ENCODE assay signal across 8 mouse cellular contexts in the genomic region with DNA sequence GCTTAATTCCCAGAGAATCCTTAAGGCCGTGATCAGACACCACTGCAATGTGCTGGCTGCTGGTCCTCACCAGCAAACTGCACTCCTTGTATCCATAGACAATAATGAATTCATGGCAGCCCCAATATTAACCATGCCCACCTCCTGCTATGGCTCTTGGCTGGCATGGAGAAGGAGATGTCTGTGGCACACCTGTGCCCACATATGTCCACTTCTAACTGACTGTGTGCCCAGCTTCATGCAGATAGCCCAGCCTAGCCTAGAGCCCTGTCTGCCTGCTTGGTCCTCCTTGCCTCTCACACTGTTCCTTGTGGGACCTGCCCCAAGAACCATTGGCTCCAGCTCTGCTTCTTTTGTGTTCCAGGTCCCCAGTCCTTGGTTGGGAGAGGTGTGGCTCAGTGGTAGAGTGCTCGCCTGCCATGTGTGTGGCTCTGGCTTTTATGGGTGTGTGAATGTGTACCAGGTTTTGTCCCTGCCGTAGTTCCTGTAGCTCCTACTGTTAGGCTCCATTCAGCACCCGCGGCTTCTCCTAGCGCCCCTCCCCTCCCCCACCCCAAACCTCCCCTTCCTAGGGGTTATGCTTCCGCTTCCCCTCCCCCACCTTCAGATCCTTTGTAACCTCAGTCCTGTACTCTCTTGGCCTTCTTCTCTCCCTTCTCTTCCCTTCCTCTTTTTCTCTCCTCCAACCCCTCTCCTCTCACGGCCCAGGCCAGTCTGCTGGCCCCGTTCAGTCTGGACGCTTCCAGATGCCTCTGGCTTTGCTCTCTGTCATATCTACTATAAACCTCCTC. TPM values are rescaled to one million over a fixed set of nuclear protein-coding genes. Genes with fewer than 3 reads are reported as not detected.
A peak's percentile ranks its signal among the peaks of the same experiment; 100 is the strongest.
DNase-seq lines count a peak whose midpoint lies in the region; ATAC-seq and TF ChIP-seq lines count a peak whose summit lies in the region.

No protein-coding gene starts in this region.

- no peaks in the 10 kb centered on the region for H3K36me3 ChIP-seq in heart, adult 2 months (ENCODE audit: control insufficient read depth, insufficient read depth, low read length)
- H3K36me3 ChIP-seq in liver, embryonic 12.5 days, result no peaks in the 10 kb centered on the region

- no peak for TF ChIP-seq CTCF in heart, adult 2 months (IDR thresholded peaks at IDR 0.05)

- DNase-seq in heart, adult 2 months, result no peak
- DNase-seq in heart, postnatal 25 days (ENCODE audit: low spot score), result no peak
- DNase-seq in 3T3-L1 (ENCODE audit: low read depth, low spot score), result peak; percentile 42
- peak; percentile 69 for DNase-seq in brain, adult 2 months (ENCODE audit: low read depth, low spot score)
- no peak for DNase-seq in adrenal gland, adult 18-20 months (ENCODE audit: low spot score in 2 of 2)
- no peak for DNase-seq in embryo, embryonic 9.5 days (ENCODE audit: extremely low spot score)
- no peak for DNase-seq in layer of hippocampus, adult 18-20 months (ENCODE audit: low spot score in 2 of 2)

- TF ChIP-seq EP300 in heart, adult 2 months (IDR thresholded peaks at IDR 0.05; ENCODE audit: insufficient read depth, low read depth, low read length), result no peak

- H3K4me2 ChIP-seq in liver, embryonic 12.5 days, result peak overlapping the region; percentile 64

- TF ChIP-seq POLR2A in heart, adult 2 months (IDR thresholded peaks at IDR 0.05; ENCODE audit: insufficient read depth, low read depth, low read length), result no peak

- no peak overlapping the region for H3K4me3 ChIP-seq in heart, adult 2 months
- peak overlapping the region; percentile 41 for H3K4me3 ChIP-seq in liver, embryonic 12.5 days

- H3K9me3 ChIP-seq in liver, embryonic 12.5 days (replicated peaks), result no peaks in the 10 kb centered on the region

- no peak overlapping the region for H3K9ac ChIP-seq in heart, adult 2 months (ENCODE audit: low read depth, low read length)
- H3K9ac ChIP-seq in liver, embryonic 12.5 days, result peak overlapping the region; percentile 68

- no peaks in the 10 kb centered on the region for H3K79me2 ChIP-seq in heart, adult 2 months (replicated peaks; ENCODE audit: control insufficient read depth, insufficient read depth, low read length)

- 50% methylated on average over 10 of the region's 10 CpGs for WGBS in heart, adult 2 months
- WGBS in liver, embryonic 12.5 days (ENCODE audit: insufficient replicate concordance), result 14% methylated on average over 10 of the region's 10 CpGs

- intact Hi-C loops in heart, adult 2 months (cut with DNase I), result no loop called here
- intact Hi-C loops in heart, postnatal 25 days (cut with DNase I), result no loop called here

- peaks cover 10% of the 10 kb centered on the region for H3K4me1 ChIP-seq in heart, adult 2 months (ENCODE audit: control insufficient read depth, insufficient read depth, low read length)
- H3K4me1 ChIP-seq in liver, embryonic 12.5 days, result peaks cover 62% of the 10 kb centered on the region

- ATAC-seq in liver, embryonic 12.5 days, result no peak; the same call in 1 of the 2 replicates

- no peaks in the 10 kb centered on the region for H3K27me3 ChIP-seq in heart, adult 2 months (ENCODE audit: control insufficient read depth, insufficient read depth, low read length)
- no peaks in the 10 kb centered on the region for H3K27me3 ChIP-seq in liver, embryonic 12.5 days (replicated peaks)

- peak overlapping the region; percentile 80 for H3K27ac ChIP-seq in heart, adult 2 months
- peak overlapping the region; percentile 67 for H3K27ac ChIP-seq in liver, embryonic 12.5 days

RNA-seq across cellular contexts. Expression of a gene that starts 6.3 kb away (rescaled TPM):
- 10 to 100 TPM; 14.0 to 14.8 TPM for total RNA-seq in heart, adult 2 months (2021)
- polyA plus RNA-seq in heart, adult 2 months (2012; rRNA removed), result 48.5 and 55.5 TPM in 2 replicates
- 10 to 100 TPM; 17.2 to 19.1 TPM for total RNA-seq in heart, postnatal 25 days (2021)
- polyA plus RNA-seq in liver, embryonic 12.5 days (2016; fragmentation: Nextera tagmentation; extraction: Ambion mirVana), result 21.7 and 24.4 TPM in 2 replicates
- total RNA-seq in adrenal gland, adult 18-20 months (2021), result 10 to 100 TPM; 14.1 to 28.4 TPM
- 1 to 10 TPM; 3.2 to 3.5 TPM for total RNA-seq in layer of hippocampus, adult 18-20 months (2021)

RNA-seq across cellular contexts. Expression of a gene that starts 10.4 kb away (rescaled TPM):
- total RNA-seq in heart, adult 2 months (2021), result 1 to 10 TPM; 2.0 to 2.7 TPM
- polyA plus RNA-seq in heart, adult 2 months (2012; rRNA removed), result 3.2 and 3.5 TPM in 2 replicates
- total RNA-seq in heart, postnatal 25 days (2021), result 1 to 10 TPM; 2.7 to 3.2 TPM
- polyA plus RNA-seq in liver, embryonic 12.5 days (2016; fragmentation: Nextera tagmentation; extraction: Ambion mirVana), result 65.7 and 66.8 TPM in 2 replicates
- 1 to 10 TPM; 4.7 to 4.9 TPM for total RNA-seq in adrenal gland, adult 18-20 months (2021)
- 1 to 10 TPM; 1.2 to 1.8 TPM for total RNA-seq in layer of hippocampus, adult 18-20 months (2021)

RNA-seq across cellular contexts. Expression of a gene that starts 19.3 kb away (rescaled TPM):
- total RNA-seq in heart, adult 2 months (2021), result 10 to 100 TPM; 36.6 to 38.5 TPM
- polyA plus RNA-seq in heart, adult 2 months (2012; rRNA removed), result 42.1 and 45.1 TPM in 2 replicates
- total RNA-seq in heart, postnatal 25 days (2021), result 10 to 100 TPM; 30.6 to 39.3 TPM
- 226 and 253 TPM in 2 replicates for polyA plus RNA-seq in liver, embryonic 12.5 days (2016; fragmentation: Nextera tagmentation; extraction: Ambion mirVana)
- total RNA-seq in adrenal gland, adult 18-20 months (2021), result 10 to 100 TPM; 71.3 to 71.7 TPM
- 10 to 100 TPM; 58.1 to 61.6 TPM for total RNA-seq in layer of hippocampus, adult 18-20 months (2021)

RNA-seq across cellular contexts. Expression of a gene that starts 53.8 kb away (rescaled TPM):
- 1 to 10 TPM; 3.1 to 3.2 TPM for total RNA-seq in heart, adult 2 months (2021)
- 4.9 and 5.0 TPM in 2 replicates for polyA plus RNA-seq in heart, adult 2 months (2012; rRNA removed)
- total RNA-seq in heart, postnatal 25 days (2021), result 1 to 10 TPM; 2.9 to 3.4 TPM
- polyA plus RNA-seq in liver, embryonic 12.5 days (2016; fragmentation: Nextera tagmentation; extraction: Ambion mirVana), result 4.6 TPM in 2 replicates
- 1 to 10 TPM; 5.0 to 6.1 TPM for total RNA-seq in adrenal gland, adult 18-20 months (2021)
- 10 to 100 TPM; 10.2 to 10.9 TPM for total RNA-seq in layer of hippocampus, adult 18-20 months (2021)

RNA-seq across cellular contexts. Expression of a gene that starts 54.0 kb away (rescaled TPM):
- 10 to 100 TPM; 58.6 to 65.4 TPM for total RNA-seq in heart, adult 2 months (2021)
- 161 and 207 TPM in 2 replicates for polyA plus RNA-seq in heart, adult 2 months (2012; rRNA removed)
- total RNA-seq in heart, postnatal 25 days (2021), result 10 to 100 TPM; 58.4 to 62.8 TPM
- polyA plus RNA-seq in liver, embryonic 12.5 days (2016; fragmentation: Nextera tagmentation; extraction: Ambion mirVana), result 27.2 and 30.0 TPM in 2 replicates
- 10 to 100 TPM; 63.1 to 64.5 TPM for total RNA-seq in adrenal gland, adult 18-20 months (2021)
- total RNA-seq in layer of hippocampus, adult 18-20 months (2021), result 10 to 100 TPM; 82.1 to 82.7 TPM

Comparison
In these comparisons a context has a peak if more than half of its experiments do, and no peak if none do; other contexts are left out.
1. DNase-seq: peak in 3T3-L1 (single experiment) and brain, adult 2 months (single experiment); none in heart, adult 2 months (0 of 2), heart, postnatal 25 days (single experiment), adrenal gland, adult 18-20 months (0 of 2), embryo, embryonic 9.5 days (single experiment) and layer of hippocampus, adult 18-20 months (0 of 2).